ENCODE assay signal across 8 mouse cellular contexts in the genomic region with DNA sequence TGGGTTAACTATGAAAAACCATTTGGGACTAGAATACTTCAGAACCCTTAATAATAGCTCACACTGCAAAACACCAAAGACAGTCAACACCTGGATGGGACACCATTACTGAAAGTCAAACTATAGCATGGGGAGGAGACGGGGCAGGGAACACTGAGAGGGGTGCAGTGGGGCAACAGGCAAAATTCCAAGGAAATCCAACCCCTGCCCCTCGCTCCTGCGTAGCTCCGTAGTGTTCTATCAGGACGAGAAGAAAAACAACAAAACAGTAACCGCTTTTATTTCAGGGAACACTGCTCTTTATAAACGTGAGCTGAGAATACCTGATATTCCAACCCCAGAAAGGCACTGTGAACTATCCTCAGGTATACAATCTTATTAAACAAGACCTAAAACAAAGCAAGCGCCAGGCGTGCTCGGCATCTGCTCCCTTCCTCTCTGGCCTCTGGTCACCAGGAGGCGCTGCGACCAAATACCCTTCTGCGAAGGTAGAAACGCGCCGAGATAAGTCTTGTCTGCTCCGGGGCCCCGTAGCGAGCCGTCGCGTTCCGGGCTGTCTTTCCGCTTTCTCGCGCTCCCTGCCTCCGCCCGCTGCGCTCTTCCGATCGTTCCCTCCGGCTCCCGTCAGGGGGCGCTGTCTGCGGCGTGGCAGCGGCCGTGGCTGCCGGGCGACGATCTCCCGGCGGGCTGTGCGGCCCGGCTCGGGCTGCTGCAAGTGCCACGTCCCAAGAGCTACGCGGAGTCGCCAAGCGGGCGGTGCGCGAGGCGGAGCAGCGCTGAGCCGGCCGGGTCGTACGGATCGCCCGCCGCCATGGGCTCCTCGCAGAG. TPM values are rescaled to one million over a fixed set of nuclear protein-coding genes. Genes with fewer than 3 reads are reported as not detected.
DNase-seq lines count a peak whose midpoint lies in the region; ATAC-seq lines count a peak whose summit lies in the region.

A gene (plus strand): TSS at position 690 of the 828 bp plus-strand sequence.

- 0 out of 2 replicates have a peak, but pooled peaks cover 5% of the 10 kb centered on the region for H3K27me3 ChIP-seq in forebrain, embryonic 14.5 days (replicated peaks; ENCODE audit: control insufficient read depth, insufficient read depth, low read length)
- no peaks in the 10 kb centered on the region for H3K27me3 ChIP-seq in neural tube, embryonic 15.5 days (replicated peaks)

- H3K9ac ChIP-seq in forebrain, embryonic 14.5 days (ENCODE audit: low read length), result peak within 1 kb of the TSS; percentile 93
- H3K9ac ChIP-seq in neural tube, embryonic 15.5 days (replicated peaks), result peak within 1 kb of the TSS; percentile 83

- H3K4me3 ChIP-seq in forebrain, embryonic 14.5 days (ENCODE audit: low read depth, low read length), result peak within 1 kb of the TSS; percentile 94
- H3K4me3 ChIP-seq in neural tube, embryonic 15.5 days (replicated peaks), result peak within 1 kb of the TSS; percentile 80

- no peaks in the 10 kb centered on the region for H3K9me3 ChIP-seq in forebrain, embryonic 14.5 days (replicated peaks; ENCODE audit: control insufficient read depth, low read length)
- H3K9me3 ChIP-seq in neural tube, embryonic 15.5 days (replicated peaks), result no peaks in the 10 kb centered on the region

- H3K27ac ChIP-seq in forebrain, embryonic 14.5 days (ENCODE audit: low read depth, low read length), result peak within 1 kb of the TSS; percentile 81
- H3K27ac ChIP-seq in neural tube, embryonic 15.5 days (replicated peaks), result peak within 1 kb of the TSS; percentile 86

- peaks cover 7% of the 10 kb centered on the region for H3K4me1 ChIP-seq in forebrain, embryonic 14.5 days (ENCODE audit: control insufficient read depth, insufficient read depth, low read length)
- H3K4me1 ChIP-seq in neural tube, embryonic 15.5 days, result peaks cover 23% of the 10 kb centered on the region

- no peaks in the 10 kb centered on the region for H3K36me3 ChIP-seq in forebrain, embryonic 14.5 days (ENCODE audit: control insufficient read depth, insufficient read depth, low read length)
- H3K36me3 ChIP-seq in neural tube, embryonic 15.5 days, result no peaks in the 10 kb centered on the region

- peak within 1 kb of the TSS; percentile 82 for H3K4me2 ChIP-seq in forebrain, embryonic 14.5 days (ENCODE audit: low read length)
- H3K4me2 ChIP-seq in neural tube, embryonic 15.5 days, result peak within 1 kb of the TSS; percentile 73

- intact Hi-C loops in heart, postnatal 14 days (cut with DNase I), result no loop called here

- peak; percentile 96 for DNase-seq in ES-CJ7 (ENCODE audit: low read depth, low spot score)
- DNase-seq in cerebellum, adult 11 months, result peak; percentile 96
- DNase-seq in forebrain, embryonic 14.5 days (ENCODE audit: low spot score), result peak; percentile 98
- peak; percentile 97 to 99 for DNase-seq in heart, postnatal 14 days
- DNase-seq in layer of hippocampus, adult 11-12 months (ENCODE audit: low spot score), result peak; percentile 96
- DNase-seq in lung, adult 18-20 months, result peak; percentile 95 to 97
- DNase-seq in testis, postnatal 14 days (ENCODE audit: low spot score), result peak; percentile 94

- 2% methylated on average over 57 of the region's 64 CpGs for WGBS in forebrain, embryonic 14.5 days
- WGBS in neural tube, embryonic 15.5 days, result 2% methylated on average over 64 of the region's 64 CpGs

- ATAC-seq in forebrain, embryonic 14.5 days, result peak; percentile 96
- ATAC-seq in neural tube, embryonic 15.5 days (ENCODE audit: low FRiP score), result peak; percentile 95

RNA-seq across cellular contexts. Expression of the gene that starts here (rescaled TPM):
- 128 and 130 TPM in 2 replicates for polyA plus RNA-seq in forebrain, embryonic 14.5 days (2014; fragmentation: Nextera tagmentation; extraction: Ambion mirVana)
- 10 to 100 TPM; 59.9 to 63.4 TPM for total RNA-seq in heart, postnatal 14 days (2021)
- 127 and 143 TPM in 2 replicates for polyA plus RNA-seq in neural tube, embryonic 15.5 days (2015; fragmentation: Nextera tagmentation; extraction: Ambion mirVana)

Comparison
In these comparisons a context has a peak if more than half of its experiments do, and no peak if none do; other contexts are left out.
1. Peak in every context shown above with its lines: DNase-seq, ATAC-seq, H3K4me3 ChIP-seq and H3K27ac ChIP-seq.